Comparison of ENCODE assay signal across 14 mouse cellular contexts in genomic region chr10:78745453-78746232, GRCm38 (mm10). TPM values are rescaled to one million over a fixed set of nuclear protein-coding genes. Genes with fewer than 3 reads are reported as not detected.
DNase-seq lines count a peak whose midpoint lies in the region; ATAC-seq and TF ChIP-seq lines count a peak whose summit lies in the region.
"Had no signal": no experiment of that assay in that cellular context is flagged by ENCODE, and none has a peak within 500 bp of the region (broad histone marks: within the 10 kb centered on the region; RNA-seq: fewer than 3 reads in every experiment).

No protein-coding gene starts in this region.

- no peak overlapping the region for H3K4me3 ChIP-seq in kidney, adult 2 months (ENCODE audit: insufficient read depth, low read depth, low read length)
- no peak overlapping the region for H3K4me3 ChIP-seq in kidney, embryonic 14.5 days (ENCODE audit: low read length)
- no peak overlapping the region for H3K4me3 ChIP-seq in E14TG2a.4 (replicated peaks; ENCODE audit: low read length)
- H3K4me3 ChIP-seq: heart, embryonic 13.5 days; myocyte had no signal

- H3K9ac ChIP-seq in kidney, embryonic 14.5 days (ENCODE audit: low read depth, low read length) = no peak overlapping the region
- H3K9ac ChIP-seq: heart, embryonic 13.5 days had no signal

- no peak overlapping the region for H3K27ac ChIP-seq in kidney, adult 2 months (ENCODE audit: insufficient read depth, low read depth, low read length)
- H3K27ac ChIP-seq in kidney, embryonic 14.5 days (ENCODE audit: low read depth, low read length) = no peak overlapping the region
- H3K27ac ChIP-seq: heart, embryonic 13.5 days had no signal

- no peaks in the 10 kb centered on the region for H3K27me3 ChIP-seq in kidney, adult 2 months (replicated peaks; ENCODE audit: control insufficient read depth, insufficient read depth, low read length)
- H3K27me3 ChIP-seq in kidney, embryonic 14.5 days (ENCODE audit: control insufficient read depth, insufficient read depth, low read length) = no peaks in the 10 kb centered on the region
- peaks cover 19% of the 10 kb centered on the region for H3K27me3 ChIP-seq in E14TG2a.4 (ENCODE audit: insufficient read depth, low read length)

- H3K4me2 ChIP-seq in kidney, embryonic 14.5 days (replicated peaks; ENCODE audit: low read depth, low read length) = no peak overlapping the region
- H3K4me2 ChIP-seq: heart, embryonic 13.5 days had no signal

- H3K4me1 ChIP-seq in kidney, adult 2 months (ENCODE audit: control insufficient read depth, insufficient read depth, low read length) = no peaks in the 10 kb centered on the region
- H3K4me1 ChIP-seq in kidney, embryonic 14.5 days (ENCODE audit: control insufficient read depth, insufficient read depth, low read length) = no peaks in the 10 kb centered on the region
- peaks cover 28% of the 10 kb centered on the region for H3K4me1 ChIP-seq in E14TG2a.4 (replicated peaks; ENCODE audit: low read depth, low read length)

- no peaks in the 10 kb centered on the region for H3K36me3 ChIP-seq in kidney, adult 2 months (ENCODE audit: control insufficient read depth, insufficient read depth, low read length)
- H3K36me3 ChIP-seq in kidney, embryonic 14.5 days (ENCODE audit: control insufficient read depth, insufficient read depth, low read length) = no peaks in the 10 kb centered on the region
- H3K36me3 ChIP-seq in E14TG2a.4 (ENCODE audit: insufficient read depth, low read length) = no peaks in the 10 kb centered on the region
- H3K36me3 ChIP-seq: heart, embryonic 13.5 days had no signal

- peak; percentile 48 for TF ChIP-seq CTCF in kidney, adult 2 months (conservative IDR thresholded peaks at IDR 0.05; ENCODE audit: insufficient read depth, insufficient read length, low read depth, low read length)
- peak; percentile 50 for TF ChIP-seq CTCF in E14TG2a.4 (conservative IDR thresholded peaks at IDR 0.05; ENCODE audit: low read length)
- peak; percentile 33; the same call in 1 of the 2 replicates for TF ChIP-seq CTCF in brain, embryonic 14.5 days (IDR thresholded peaks at IDR 0.05; ENCODE audit: borderline replicate concordance, extremely low read depth, insufficient read depth, insufficient read length)

- WGBS in kidney, adult 2 months = 44% methylated on average over 4 of the region's 4 CpGs
- 54% methylated on average over 4 of the region's 4 CpGs for WGBS in kidney, embryonic 14.5 days

- no peak for ATAC-seq in kidney, embryonic 14.5 days (ENCODE audit: low FRiP score, low TSS enrichment)
- no peak for ATAC-seq in frontal cortex, adult (ENCODE audit: low TSS enrichment)
- ATAC-seq: forebrain, embryonic 16.5 days had no signal

- no peak for TF ChIP-seq POLR2A in kidney, adult 2 months (IDR thresholded peaks at IDR 0.05; ENCODE audit: low read depth, low read length)
- no peak for TF ChIP-seq POLR2A in brain, embryonic 14.5 days (IDR thresholded peaks at IDR 0.05; ENCODE audit: borderline replicate concordance, extremely low read depth, insufficient read depth, insufficient read length, poor library complexity, severe bottlenecking)

- peak; percentile 58 for DNase-seq in kidney, adult 2 months
- no peak for DNase-seq in brain, embryonic 14.5 days (ENCODE audit: low read depth)
- DNase-seq in kidney, postnatal 36 days = peak; percentile 17 to 44
- DNase-seq in spleen, postnatal 36 days (ENCODE audit: low spot score in 2 of 2) = no peak
- DNase-seq in cerebellum, adult 11 months = no peak
- DNase-seq: cerebellum, adult 18-20 months; thymus, postnatal 14 days had no signal

- no peaks in the 10 kb centered on the region for H3K9me3 ChIP-seq in kidney, embryonic 14.5 days (ENCODE audit: control insufficient read depth, low read length)
- no peaks in the 10 kb centered on the region for H3K9me3 ChIP-seq in E14TG2a.4 (ENCODE audit: low read length)
- H3K9me3 ChIP-seq: heart, embryonic 13.5 days had no signal

RNA-seq across cellular contexts. Expression of gene Ccdc105, which starts 7.2 kb away (rescaled TPM):
- not detected in 2 replicates for polyA plus RNA-seq in kidney, adult 2 months (2012; rRNA removed)
- not detected in 2 replicates for polyA plus RNA-seq in kidney, embryonic 14.5 days (2014; fragmentation: Nextera tagmentation; extraction: Ambion mirVana)
- polyA plus RNA-seq in brain, embryonic 14.5 days (2012; rRNA removed) = 0.14 TPM in 1 of 2 replicates, not detected in the other
- polyA plus RNA-seq: heart, embryonic 13.5 days; liver, embryonic 16.5 days; myocyte had no signal

RNA-seq across cellular contexts. Expression of gene Casp14, which starts 27.5 kb away (rescaled TPM):
- not detected in 2 replicates for polyA plus RNA-seq in kidney, adult 2 months (2012; rRNA removed)
- polyA plus RNA-seq in kidney, embryonic 14.5 days (2014; fragmentation: Nextera tagmentation; extraction: Ambion mirVana) = not detected in 2 replicates
- 0.03 and 0.10 TPM in 2 replicates for polyA plus RNA-seq in brain, embryonic 14.5 days (2012; rRNA removed)
- polyA plus RNA-seq: forebrain, embryonic 16.5 days; heart, embryonic 13.5 days; liver, embryonic 16.5 days; myocyte had no signal

RNA-seq across cellular contexts. Expression of gene Slc1a6, which starts 34.7 kb away (rescaled TPM):
- polyA plus RNA-seq in kidney, adult 2 months (2012; rRNA removed) = 0.16 and 0.39 TPM in 2 replicates
- polyA plus RNA-seq in kidney, embryonic 14.5 days (2014; fragmentation: Nextera tagmentation; extraction: Ambion mirVana) = 0.27 and 0.84 TPM in 2 replicates
- polyA plus RNA-seq in brain, embryonic 14.5 days (2012; rRNA removed) = 12.9 and 18.2 TPM in 2 replicates

Comparison
In these comparisons a context has a peak if more than half of its experiments do, and no peak if none do; other contexts are left out.
1. DNase-seq: peak in kidney, adult 2 months (single experiment) and kidney, postnatal 36 days (2 of 2); none in brain, embryonic 14.5 days (single experiment), spleen, postnatal 36 days (0 of 2) and cerebellum, adult 11 months (single experiment).
2. Peak in every context shown above with its lines, with median percentiles within 50 percentile points of each other: CTCF ChIP-seq.